Mouse (Mus musculus) brain, embryonic 14.5 days (tissue): ENCODE results near the gene Sept1. TPM values are rescaled to one million over a fixed set of nuclear protein-coding genes. Genes with fewer than 3 reads are reported as not detected.

Experiments used
- DNase-seq: peaks from one replicate; pipeline ENCODE4 v3.0.0-alpha.2; 2011; ENCODE audit warnings: low read depth
- CTCF ChIP-seq: fragments of 200-500 bp; IDR thresholded peaks from 2 replicates; pipeline ENCODE4 v1.5.1; 2012; ENCODE audit warnings: inconsistent platforms, mild to moderate bottlenecking, moderate library complexity, borderline replicate concordance; ENCODE audit not compliant: insufficient read depth, insufficient read length; ENCODE audit errors: extremely low read depth
- POLR2A ChIP-seq: fragments of 200-500 bp; IDR thresholded peaks from 2 replicates; pipeline ENCODE4 v1.6.1; 2012; ENCODE audit warnings: mild to moderate bottlenecking, inconsistent platforms, borderline replicate concordance; ENCODE audit not compliant: poor library complexity, insufficient read depth, insufficient read length, severe bottlenecking; ENCODE audit errors: extremely low read depth
- polyA plus RNA-seq: library from polyadenylated mRNA; depleted of rRNA; stranded (reverse); fragments of >200 nt; gene quantifications from 2 replicates; pipeline ENCODE4 v1.2.3, GENCODE M21; 2012

Sept1 gene
- polyA plus RNA-seq, 1 experiment, result 19.4 TPM

- no peak for TF ChIP-seq POLR2A
- TF ChIP-seq CTCF, result no peak
- no peak for DNase-seq
Observed at GRCm38 (mm10) chr7:127270666-127271065, 37.7 kb upstream of the Sept1 start.

DNA sequence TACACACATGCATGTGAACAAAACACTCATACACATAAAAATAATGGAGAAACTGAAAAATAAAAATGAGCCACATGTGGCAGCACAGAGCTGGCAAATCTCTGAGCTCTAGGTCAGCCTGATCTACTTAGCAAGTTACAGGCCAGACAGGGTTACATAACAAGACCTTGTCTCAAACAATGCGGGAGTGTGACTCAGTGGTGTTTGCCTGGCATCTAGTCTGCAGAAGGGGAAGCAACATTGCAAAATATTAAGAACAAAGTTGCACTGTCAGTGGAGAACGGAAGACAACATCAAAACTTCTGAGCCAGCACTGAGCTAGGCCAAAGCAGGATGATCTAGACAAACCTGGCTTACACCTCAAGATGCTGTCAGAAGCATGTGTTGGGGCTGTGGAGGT is 37.3 kb upstream of the Sept1 start:
- TF ChIP-seq POLR2A, result no peak
- no peak for TF ChIP-seq CTCF
- no peak for DNase-seq

DNA sequence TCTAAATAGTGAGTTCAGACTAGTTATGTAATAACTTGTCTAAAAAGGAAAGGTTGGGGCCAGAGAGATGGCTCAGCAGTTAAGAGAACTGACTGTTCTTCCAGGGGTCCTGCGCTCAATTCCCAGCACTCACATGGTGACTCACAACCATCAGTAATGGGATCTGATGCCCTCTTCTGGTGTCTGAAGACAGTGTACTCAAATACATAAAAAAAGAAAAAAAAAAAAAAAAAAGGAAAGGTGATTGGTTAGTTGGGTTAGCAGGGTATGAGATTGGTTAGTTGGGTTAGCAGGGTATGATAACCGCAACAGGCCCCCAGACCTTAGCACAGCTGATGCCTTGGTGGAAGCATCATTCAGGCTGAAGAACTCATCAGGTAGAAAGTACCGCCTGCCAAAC is 30.6 kb upstream of the Sept1 start:
- TF ChIP-seq CTCF (no peak), POLR2A (no peak)
- DNase-seq, result no peak

DNA sequence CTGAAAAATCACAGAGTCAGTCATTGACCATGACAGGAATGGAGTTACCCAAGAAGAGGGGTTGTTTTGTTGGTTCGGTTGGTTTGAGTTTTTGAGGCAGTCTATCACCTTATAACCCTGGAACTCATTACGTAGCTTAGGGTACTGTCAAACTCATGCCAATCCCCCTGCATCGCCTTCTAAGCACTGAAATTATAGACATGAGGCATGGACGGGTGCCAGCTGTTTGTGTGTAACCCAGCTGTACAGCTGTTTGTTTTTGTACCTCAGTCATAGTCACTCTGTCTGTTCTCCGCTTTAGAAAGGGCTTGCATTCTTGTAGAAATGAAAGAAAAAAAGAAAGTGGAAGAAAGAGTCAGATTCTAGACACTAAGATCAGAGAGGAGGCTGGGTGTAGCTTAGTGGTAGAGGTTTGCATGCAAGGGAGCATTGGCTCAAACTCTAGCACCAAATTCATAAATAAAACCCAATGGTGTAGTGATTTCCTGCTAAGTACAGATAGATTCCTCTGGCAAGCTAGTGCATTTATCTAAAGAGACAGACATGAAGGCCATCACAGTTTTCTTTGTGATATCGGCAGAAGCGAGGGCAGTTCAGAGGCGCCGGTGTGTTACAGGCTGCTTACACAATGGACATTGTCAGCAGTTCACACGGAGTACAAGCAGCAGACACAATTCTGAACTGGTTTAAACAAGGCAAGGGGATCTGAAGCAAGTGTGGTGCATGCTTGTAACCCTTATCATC is 29.5 kb upstream of the Sept1 start:
- TF ChIP-seq POLR2A (no peak), CTCF (no peak)
- no peak for DNase-seq

DNA sequence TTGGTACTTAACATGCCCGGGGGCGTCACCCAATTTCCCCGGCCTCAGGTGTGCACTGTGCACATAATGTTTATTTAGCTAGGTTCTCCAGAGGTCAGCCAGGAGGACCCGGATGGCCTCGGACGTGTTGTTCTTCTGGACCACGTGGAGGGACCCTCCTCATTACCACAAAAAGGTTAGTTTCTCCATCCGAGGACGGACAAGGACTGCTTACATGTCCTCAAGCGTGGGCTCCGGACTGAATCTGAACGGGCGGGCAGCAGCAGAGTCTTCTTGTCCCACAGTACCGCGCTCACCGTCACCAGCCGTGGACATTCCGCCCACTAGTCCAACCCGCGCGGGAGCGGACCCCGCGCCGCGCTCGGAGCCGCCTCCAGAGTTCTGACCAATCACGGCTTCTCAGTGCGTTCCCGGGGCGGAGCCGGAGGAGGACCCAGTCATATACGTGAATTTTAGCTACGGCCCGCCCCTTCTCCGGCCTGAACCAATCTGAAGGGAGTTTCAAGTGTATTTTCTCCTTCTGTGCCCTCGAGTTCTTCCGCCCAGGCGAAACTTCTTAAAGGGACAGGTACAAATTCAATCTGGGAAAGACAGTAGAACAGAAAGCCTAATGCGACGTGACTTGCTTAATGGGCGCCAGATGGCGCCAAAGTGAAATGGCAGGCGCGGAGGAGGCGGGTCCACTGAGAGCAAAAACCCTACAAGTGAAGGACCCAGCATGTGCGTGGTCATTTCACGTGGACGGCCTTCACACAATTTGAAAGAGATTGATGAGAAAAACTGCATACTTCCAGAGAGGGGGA is 27.6 kb upstream of the Sept1 start, which contains the start of gene Dctpp1:
Gene Dctpp1 (minus strand): TSS at position 401 of the 803 bp plus-strand sequence.
- TF ChIP-seq CTCF (peak; percentile 86), POLR2A (peak; percentile 85)

DNA sequence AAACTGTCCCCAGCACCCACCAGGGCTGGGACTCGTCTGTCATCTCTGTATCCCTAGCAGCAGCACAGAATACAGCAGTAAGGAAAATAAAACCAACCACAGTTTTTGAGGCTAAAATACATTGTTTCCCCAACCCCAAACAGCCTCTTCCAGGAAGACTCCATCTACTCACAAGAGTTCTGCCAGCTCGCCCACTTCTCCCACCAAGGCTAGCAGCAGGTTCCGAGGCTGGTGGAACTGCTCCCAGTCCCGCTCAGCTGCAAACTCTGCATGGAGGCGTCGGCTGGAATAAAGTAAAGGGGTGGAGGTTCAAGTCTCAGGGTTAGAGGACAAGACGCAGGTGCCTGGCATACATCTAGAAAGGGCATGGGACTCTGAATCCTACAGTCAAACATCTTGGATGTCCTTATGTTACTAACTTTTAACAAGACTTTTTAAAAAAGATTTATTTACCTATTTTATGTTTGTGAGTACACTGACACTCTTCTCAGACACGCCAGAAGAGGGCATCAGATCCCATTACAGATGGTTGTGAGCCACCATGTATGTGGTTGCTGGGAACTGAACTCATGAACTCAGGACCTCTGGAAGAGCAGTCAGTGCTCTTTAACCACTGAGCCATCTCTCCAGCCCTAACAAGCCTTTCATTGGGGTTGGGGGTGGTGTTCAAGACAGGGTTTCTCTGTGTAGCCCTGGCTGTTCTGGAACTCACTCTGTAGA is 26.4 kb upstream of the Sept1 start:
- TF ChIP-seq CTCF (no peak), POLR2A (no peak)
- no peak for DNase-seq

More for the DNA sequence above, 27.6 kb upstream of the Sept1 start, which contains the start of gene Dctpp1:
- peak; percentile 100 for DNase-seq

DNA sequence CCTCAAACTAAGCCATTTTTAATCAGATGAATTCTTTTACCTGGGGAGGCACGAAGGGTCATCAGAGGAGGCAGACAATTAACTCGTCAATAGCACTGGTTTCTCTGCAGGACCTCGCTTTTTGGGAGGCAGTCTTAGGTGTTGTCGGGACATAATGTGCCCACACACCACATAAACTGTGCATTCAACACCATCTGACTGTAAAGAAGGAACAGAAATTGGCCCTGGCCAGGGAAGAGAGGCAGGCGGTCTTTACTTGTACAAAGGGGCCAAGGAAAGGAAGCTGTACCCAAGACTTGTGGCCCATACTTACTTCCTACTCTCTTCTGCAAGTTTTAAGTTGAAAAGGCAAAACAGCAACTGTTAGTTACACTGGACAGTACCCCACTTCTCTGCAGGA is 23.6 kb upstream of the Sept1 start:
- DNase-seq, result no peak
- TF ChIP-seq POLR2A (no peak), CTCF (no peak)

GRCm38 (mm10) chr7:127255965-127256364 is 23.0 kb upstream of the Sept1 start:
- no peak for TF ChIP-seq POLR2A
- no peak for TF ChIP-seq CTCF
- no peak for DNase-seq

DNA sequence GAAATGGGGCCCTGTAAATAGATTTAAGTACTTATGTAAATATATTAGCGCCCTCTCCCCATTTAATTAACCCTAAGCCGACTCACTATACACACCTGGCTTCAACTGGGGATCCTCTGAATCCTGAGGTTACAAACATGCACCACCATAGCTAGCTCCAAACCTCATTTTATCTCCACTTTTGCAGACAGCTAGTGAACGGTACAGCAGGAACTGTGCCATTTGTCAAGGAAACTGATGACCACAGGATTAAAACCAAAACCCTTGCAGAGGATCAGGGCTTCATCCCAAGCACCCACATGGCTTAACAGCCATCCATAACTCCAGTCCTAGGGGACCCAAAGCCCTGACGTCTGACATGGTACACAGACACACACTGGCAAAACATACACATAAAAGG is 22.1 kb upstream of the Sept1 start:
- no peak for TF ChIP-seq POLR2A
- TF ChIP-seq CTCF, result no peak
- DNase-seq, result no peak

DNA sequence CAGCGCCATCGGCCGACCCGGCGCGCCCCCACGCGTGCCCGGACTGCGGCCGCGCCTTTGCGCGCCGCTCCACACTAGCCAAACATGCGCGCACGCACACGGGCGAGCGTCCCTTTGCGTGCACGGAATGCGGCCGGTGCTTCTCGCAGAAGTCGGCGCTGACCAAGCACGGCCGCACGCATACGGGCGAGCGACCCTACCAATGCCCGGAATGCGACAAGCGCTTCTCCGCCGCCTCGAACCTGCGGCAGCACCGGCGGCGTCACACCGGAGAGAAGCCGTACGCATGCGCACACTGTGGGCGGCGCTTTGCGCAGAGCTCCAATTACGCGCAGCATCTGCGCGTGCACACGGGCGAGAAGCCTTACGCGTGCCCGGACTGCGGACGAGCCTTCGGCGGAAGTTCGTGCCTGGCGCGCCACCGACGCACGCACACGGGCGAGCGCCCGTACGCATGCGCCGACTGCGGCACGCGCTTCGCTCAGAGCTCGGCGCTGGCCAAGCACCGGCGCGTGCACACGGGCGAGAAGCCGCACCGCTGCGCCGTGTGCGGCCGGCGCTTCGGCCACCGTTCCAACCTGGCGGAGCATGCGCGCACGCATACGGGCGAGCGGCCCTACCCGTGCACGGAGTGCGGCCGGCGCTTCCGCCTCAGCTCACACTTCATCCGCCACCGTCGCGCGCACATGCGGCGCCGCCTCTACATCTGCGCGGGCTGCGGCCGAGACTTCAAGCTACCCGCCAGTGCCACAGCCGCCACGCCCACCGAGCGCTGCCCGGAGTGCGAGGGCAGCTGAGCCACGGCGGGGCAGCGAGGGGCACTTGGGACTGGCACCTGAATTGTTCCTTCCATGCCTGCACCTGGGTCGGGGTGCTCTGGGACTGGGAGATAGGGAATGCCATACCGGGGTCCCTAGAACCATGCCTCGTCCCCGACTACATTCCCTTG is 21.2 kb upstream of the Sept1 start:
- DNase-seq, result peak; percentile 100

More for the DNA sequence above, 21.2 kb upstream of the Sept1 start:
- TF ChIP-seq CTCF, result no peak
- TF ChIP-seq POLR2A, result peak; percentile 78
